Mouse (Mus musculus): ENCODE measurements around the gene H1fx. TPM values are rescaled to one million over a fixed set of nuclear protein-coding genes. Genes with fewer than 3 reads are reported as not detected.

The H1fx gene
- polyA plus RNA-seq, 2 experiments, result 61.9 to 118 TPM

GRCm38 (mm10) chr6:87942179-87942578, 39.3 kb downstream of the H1fx start:
- 0 out of 2 replicates have a peak, but pooled peaks cover 3% of the 10 kb centered on the region for H3K36me3 ChIP-seq (ENCODE audit: control insufficient read depth, insufficient read depth, low read length)
- ATAC-seq (ENCODE audit: low FRiP score, low read depth) (no peak), DNase-seq (ENCODE audit: low spot score) (no peak)
- no peak overlapping the region for H3K4me2 ChIP-seq (replicated peaks; ENCODE audit: low read depth, low read length, severe bottlenecking)
- no peak overlapping the region for H3K9ac ChIP-seq (ENCODE audit: low read depth, low read length, severe bottlenecking)
- no peak overlapping the region for H3K4me3 ChIP-seq (replicated peaks; ENCODE audit: low read length)
- H3K9me3 ChIP-seq (ENCODE audit: control insufficient read depth, low read length), result 0 out of 2 replicates have a peak, but pooled peaks cover 3% of the 10 kb centered on the region
- 92% methylated on average over 7 of the region's 7 CpGs for WGBS
- H3K27me3 ChIP-seq (ENCODE audit: control insufficient read depth, insufficient read depth, low read length), result no peaks in the 10 kb centered on the region
- no peak for TF ChIP-seq POLR2A (IDR thresholded peaks at IDR 0.05; ENCODE audit: borderline replicate concordance, extremely low read depth, insufficient read depth, insufficient read length)
- H3K4me1 ChIP-seq (ENCODE audit: control insufficient read depth, insufficient read depth, low read length), result no peaks in the 10 kb centered on the region
- no peak overlapping the region for H3K27ac ChIP-seq (replicated peaks; ENCODE audit: low read depth, low read length)

- 86% methylated on average over 3 of the region's 3 CpGs for WGBS
- Histone ChIP-seq H3K36me3 (ENCODE audit: control insufficient read depth, insufficient read depth, low read length) (peaks cover 32% of the 10 kb centered on the region), H3K9me3 (ENCODE audit: control insufficient read depth, low read length) (no peaks in the 10 kb centered on the region), H3K27ac (replicated peaks; ENCODE audit: low read depth, low read length) (no peak overlapping the region), H3K4me2 (replicated peaks; ENCODE audit: low read depth, low read length, severe bottlenecking) (no peak overlapping the region), H3K4me3 (replicated peaks; ENCODE audit: low read length) (no peak overlapping the region), H3K27me3 (ENCODE audit: control insufficient read depth, insufficient read depth, low read length) (no peaks in the 10 kb centered on the region), H3K9ac (ENCODE audit: low read depth, low read length, severe bottlenecking) (no peak overlapping the region), H3K4me1 (ENCODE audit: control insufficient read depth, insufficient read depth, low read length) (no peaks in the 10 kb centered on the region)
- no peak for ATAC-seq (ENCODE audit: low FRiP score, low read depth)
- no peak for TF ChIP-seq POLR2A (IDR thresholded peaks at IDR 0.05; ENCODE audit: borderline replicate concordance, extremely low read depth, insufficient read depth, insufficient read length)
- DNase-seq (ENCODE audit: low spot score), result no peak
Observed at GRCm38 (mm10) chr6:87938941-87939340, 42.5 kb downstream of the H1fx start.

DNA sequence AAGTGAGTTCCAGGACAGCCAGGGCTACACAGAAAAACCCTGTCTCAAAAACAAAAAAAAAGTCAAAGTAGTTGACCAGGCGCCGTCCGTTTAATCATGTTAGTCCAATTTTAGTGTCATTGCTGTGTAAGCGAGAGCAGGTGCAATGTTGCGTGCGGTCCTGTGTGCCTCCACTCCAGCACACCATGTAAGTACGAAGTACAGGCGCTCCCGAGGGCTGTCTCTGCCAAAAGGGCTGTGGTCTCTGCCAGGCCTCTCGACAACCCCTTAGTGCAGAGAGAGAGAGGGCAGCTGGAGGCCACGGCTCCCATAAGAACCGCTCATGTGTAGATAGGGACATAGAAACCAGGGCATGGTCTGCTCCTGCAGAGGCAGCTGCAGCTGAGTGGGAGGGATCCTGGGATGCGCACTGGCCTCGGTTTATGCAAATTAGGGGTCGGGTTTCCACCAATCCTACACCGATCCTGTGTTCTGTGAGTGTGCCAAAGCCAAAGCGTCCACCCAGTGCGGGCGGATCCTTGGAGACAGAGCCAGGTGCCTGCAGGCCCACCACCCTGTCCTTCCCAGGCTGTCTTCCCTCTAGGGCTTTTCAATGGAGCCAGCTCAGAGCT, 44.2 kb downstream of the H1fx start:
- DNase-seq (ENCODE audit: low spot score) (peak; percentile 78), ATAC-seq (ENCODE audit: low FRiP score, low read depth) (peak; percentile 93)
- TF ChIP-seq POLR2A (IDR thresholded peaks at IDR 0.05; ENCODE audit: borderline replicate concordance, extremely low read depth, insufficient read depth, insufficient read length), result no peak
- Histone ChIP-seq H3K9ac (ENCODE audit: low read depth, low read length, severe bottlenecking) (no peak overlapping the region), H3K36me3 (ENCODE audit: control insufficient read depth, insufficient read depth, low read length) (peaks cover 47% of the 10 kb centered on the region), H3K4me1 (ENCODE audit: control insufficient read depth, insufficient read depth, low read length) (no peaks in the 10 kb centered on the region), H3K27ac (replicated peaks; ENCODE audit: low read depth, low read length) (0 out of 2 replicates have a peak overlapping the region, but pooled peaks have one; percentile 8), H3K4me3 (replicated peaks; ENCODE audit: low read length) (no peak overlapping the region), H3K27me3 (ENCODE audit: control insufficient read depth, insufficient read depth, low read length) (no peaks in the 10 kb centered on the region), H3K9me3 (ENCODE audit: control insufficient read depth, low read length) (no peaks in the 10 kb centered on the region), H3K4me2 (replicated peaks; ENCODE audit: low read depth, low read length, severe bottlenecking) (no peak overlapping the region)
- 34% methylated on average over 19 of the region's 19 CpGs for WGBS

DNA sequence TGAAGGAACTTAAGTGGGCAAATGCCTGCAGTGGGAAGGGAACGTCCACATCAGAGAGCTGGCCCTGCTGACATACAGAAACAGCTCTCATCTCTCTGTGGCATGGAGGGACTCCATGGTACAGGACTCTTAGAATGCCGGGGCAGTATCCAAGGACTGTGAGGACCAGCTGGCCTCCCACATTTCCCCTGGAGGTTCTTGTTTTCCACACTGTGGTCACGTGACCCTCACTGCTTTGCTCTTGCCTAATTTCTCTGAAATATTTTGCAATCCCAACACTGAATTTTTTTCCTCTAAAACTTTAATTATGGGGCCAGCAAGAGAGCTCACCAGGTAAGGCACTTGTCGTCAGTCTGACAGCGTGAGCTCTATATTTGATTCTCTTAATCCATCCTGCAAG, 46.4 kb downstream of the H1fx start:
- Histone ChIP-seq H3K9ac (ENCODE audit: low read depth, low read length, severe bottlenecking) (no peak overlapping the region), H3K27me3 (ENCODE audit: control insufficient read depth, insufficient read depth, low read length) (no peaks in the 10 kb centered on the region), H3K27ac (replicated peaks; ENCODE audit: low read depth, low read length) (no peak overlapping the region), H3K4me2 (replicated peaks; ENCODE audit: low read depth, low read length, severe bottlenecking) (no peak overlapping the region), H3K36me3 (ENCODE audit: control insufficient read depth, insufficient read depth, low read length) (peaks cover 60% of the 10 kb centered on the region), H3K9me3 (ENCODE audit: control insufficient read depth, low read length) (no peaks in the 10 kb centered on the region), H3K4me1 (ENCODE audit: control insufficient read depth, insufficient read depth, low read length) (no peaks in the 10 kb centered on the region), H3K4me3 (replicated peaks; ENCODE audit: low read length) (no peak overlapping the region)
- TF ChIP-seq POLR2A (IDR thresholded peaks at IDR 0.05; ENCODE audit: borderline replicate concordance, extremely low read depth, insufficient read depth, insufficient read length), result no peak
- 83% methylated on average over 5 of the region's 5 CpGs for WGBS
- no peak for DNase-seq (ENCODE audit: low spot score)
- ATAC-seq (ENCODE audit: low FRiP score, low read depth), result no peak

Small RNA genes lying within 50 kb of the gene (microRNA-seq; reads per million reads assigned to microRNA genes)
- gene Gm47286, result not detected

Other genes starting within 250 kb of the H1fx start
- gene Gp9, start 203.6 kb downstream of the H1fx start, polyA plus RNA-seq (2012; rRNA removed), result 1.4 and 2.5 TPM in 2 replicates
- 1.9 and 2.0 TPM in 2 replicates for gene Gp9, start 203.6 kb downstream of the H1fx start, polyA plus RNA-seq (2014; fragmentation: Nextera tagmentation; extraction: Ambion mirVana)
- 13.3 and 23.7 TPM in 2 replicates for gene Rab43, start 169.5 kb downstream of the H1fx start, polyA plus RNA-seq (2012; rRNA removed)
- gene Rab43, start 169.5 kb downstream of the H1fx start, polyA plus RNA-seq (2014; fragmentation: Nextera tagmentation; extraction: Ambion mirVana), result 14.3 and 15.1 TPM in 2 replicates
- gene Gm45140, start 145.8 kb downstream of the H1fx start, polyA plus RNA-seq (2012; rRNA removed), result 4.5 and 9.1 TPM in 2 replicates
- gene Gm45140, start 145.8 kb downstream of the H1fx start, polyA plus RNA-seq (2014; fragmentation: Nextera tagmentation; extraction: Ambion mirVana), result 2.7 and 4.3 TPM in 2 replicates
- gene Isy1, start 142.8 kb downstream of the H1fx start, polyA plus RNA-seq (2012; rRNA removed), result 39.2 and 51.5 TPM in 2 replicates
- 39.1 and 41.8 TPM in 2 replicates for gene Isy1, start 142.8 kb downstream of the H1fx start, polyA plus RNA-seq (2014; fragmentation: Nextera tagmentation; extraction: Ambion mirVana)
- gene Cnbp, start 130.5 kb downstream of the H1fx start, polyA plus RNA-seq (2012; rRNA removed), result 437 and 460 TPM in 2 replicates
- gene Cnbp, start 130.5 kb downstream of the H1fx start, polyA plus RNA-seq (2014; fragmentation: Nextera tagmentation; extraction: Ambion mirVana), result 1,093 and 1,108 TPM in 2 replicates
- gene Copg1, start 93.8 kb downstream of the H1fx start, polyA plus RNA-seq (2012; rRNA removed), result 135 and 137 TPM in 2 replicates
- gene Copg1, start 93.8 kb downstream of the H1fx start, polyA plus RNA-seq (2014; fragmentation: Nextera tagmentation; extraction: Ambion mirVana), result 177 and 186 TPM in 2 replicates
- 42.6 and 44.1 TPM in 2 replicates for gene Hmces, start 67.7 kb downstream of the H1fx start, polyA plus RNA-seq (2012; rRNA removed)
- gene Hmces, start 67.7 kb downstream of the H1fx start, polyA plus RNA-seq (2014; fragmentation: Nextera tagmentation; extraction: Ambion mirVana), result 48.9 and 59.0 TPM in 2 replicates
- 185 and 208 TPM in 2 replicates for gene Rab7, start 63.6 kb upstream of the H1fx start, polyA plus RNA-seq (2012; rRNA removed)
- gene Rab7, start 63.6 kb upstream of the H1fx start, polyA plus RNA-seq (2014; fragmentation: Nextera tagmentation; extraction: Ambion mirVana), result 217 and 225 TPM in 2 replicates
- 316 and 329 TPM in 2 replicates for gene Rpn1, start 102.8 kb upstream of the H1fx start, polyA plus RNA-seq (2012; rRNA removed)
- gene Rpn1, start 102.8 kb upstream of the H1fx start, polyA plus RNA-seq (2014; fragmentation: Nextera tagmentation; extraction: Ambion mirVana), result 381 and 396 TPM in 2 replicates
- gene Gata2, start 212.3 kb upstream of the H1fx start, polyA plus RNA-seq (2012; rRNA removed), result 15.7 and 18.4 TPM in 2 replicates
- gene Gata2, start 212.3 kb upstream of the H1fx start, polyA plus RNA-seq (2014; fragmentation: Nextera tagmentation; extraction: Ambion mirVana), result 18.1 and 19.3 TPM in 2 replicates
- not detected in 2 replicates for gene Dnajb8, start 240.6 kb upstream of the H1fx start, polyA plus RNA-seq (2012; rRNA removed)
- gene Dnajb8, start 240.6 kb upstream of the H1fx start, polyA plus RNA-seq (2014; fragmentation: Nextera tagmentation; extraction: Ambion mirVana), result not detected in 2 replicates